Mouse (Mus musculus) stomach, postnatal 0 days (tissue): ENCODE data around the gene Gm28230. TPM values are rescaled to one million over a fixed set of nuclear protein-coding genes. Genes with fewer than 3 reads are reported as not detected.

Experiments used
- ATAC-seq: fragments of 200-750 bp; cut with Nextera tagmentation; 2 replicates; pipeline ENCODE4 v1.8.0; 2017; ENCODE audit not compliant: low FRiP score, low TSS enrichment
- DNase-seq: peaks from one replicate; pipeline ENCODE4 v3.0.0-alpha.2; 2016; ENCODE audit warnings: low spot score
- H3K27ac ChIP-seq: fragments of 300-500 bp; sonication (generic); replicated peaks from 2 replicates; pipeline ENCODE4 v1.5.1; 2014; ENCODE audit warnings: mild to moderate bottlenecking, control low read depth
- H3K27me3 ChIP-seq: fragments of 300-500 bp; sonication (generic); 2 replicates; pipeline ENCODE4 v1.6.1; 2014; ENCODE audit warnings: low read length; ENCODE audit not compliant: control insufficient read depth, insufficient read depth
- H3K36me3 ChIP-seq: fragments of 300-500 bp; sonication (generic); 2 replicates; pipeline ENCODE4 v1.6.1; 2014; ENCODE audit warnings: low read length, mixed read lengths; ENCODE audit not compliant: control insufficient read depth, insufficient read depth
- H3K4me1 ChIP-seq: fragments of 300-500 bp; sonication (generic); replicated peaks from 2 replicates; pipeline ENCODE4 v1.6.1; 2014; ENCODE audit warnings: antibody characterized with exemption; ENCODE audit not compliant: control insufficient read depth, insufficient read depth
- H3K4me2 ChIP-seq: fragments of 300-500 bp; sonication (generic); replicated peaks from 2 replicates; pipeline ENCODE4 v1.6.1; 2014; ENCODE audit warnings: low read depth, mild to moderate bottlenecking, control low read depth, moderate library complexity
- H3K4me3 ChIP-seq: fragments of 300-500 bp; sonication (generic); 2 replicates; pipeline ENCODE4 v1.5.1; 2014; ENCODE audit warnings: low read depth, low read length, control low read depth
- H3K9ac ChIP-seq: fragments of 300-500 bp; sonication (generic); 2 replicates; pipeline ENCODE4 v1.6.1; 2014; ENCODE audit warnings: mild to moderate bottlenecking, low read length, control low read depth, mixed read lengths
- H3K9me3 ChIP-seq: fragments of 300-500 bp; sonication (generic); 2 replicates; pipeline ENCODE4 v1.6.1; 2016; ENCODE audit warnings: low read length; ENCODE audit not compliant: control insufficient read depth
- CTCF ChIP-seq: IDR thresholded peaks from 2 replicates; pipeline ENCODE4 v1.5.1; 2016; ENCODE audit warnings: antibody characterized with exemption, low read depth, mild to moderate bottlenecking, moderate library complexity
- EP300 ChIP-seq: optimal IDR thresholded peaks from 2 replicates; pipeline ENCODE3; 2016; ENCODE audit warnings: antibody characterized with exemption
- WGBS: fragments of 180-500 bp; shearing (Covaris S2); extraction: QIAGEN DNeasy Blood & Tissue Kit; methylation state at CpG from one replicate; pipeline ENCODE4 v1.1.7; 2014; 5-methylcytosine and 5-hydroxymethylcytosine counted together
- polyA plus RNA-seq: library from polyadenylated mRNA; unstranded; fragments of >200 nt; fragmentation: Nextera tagmentation; extraction: Ambion mirVana; gene quantifications from 2 replicates; pipeline ENCODE4 v1.2.1, GENCODE M21; 2015

The Gm28230 gene
- polyA plus RNA-seq, 1 experiment from 2014 or later = not detected

- Histone ChIP-seq H3K36me3 (no peaks in the 10 kb centered on the region), H3K9me3 (no peaks in the 10 kb centered on the region), H3K4me1 (no peaks in the 10 kb centered on the region), H3K9ac (no peak overlapping the region), H3K27ac (no peak overlapping the region), H3K27me3 (peaks cover 51% of the 10 kb centered on the region), H3K4me3 (no peak overlapping the region), H3K4me2 (no peak overlapping the region)
- DNase-seq (peak; percentile 4), ATAC-seq (no peak)
- TF ChIP-seq CTCF (no peak), EP300 (no peak)
- 10% methylated on average over 4 of the region's 4 CpGs for WGBS
Measured at GRCm38 (mm10) chr2:74685059-74685603, 41.4 kb upstream of the Gm28230 start.

- Histone ChIP-seq H3K27ac (no peak overlapping the region), H3K27me3 (peaks cover 51% of the 10 kb centered on the region), H3K4me2 (no peak overlapping the region), H3K4me1 (no peaks in the 10 kb centered on the region), H3K9ac (no peak overlapping the region), H3K4me3 (no peak overlapping the region), H3K36me3 (no peaks in the 10 kb centered on the region), H3K9me3 (no peaks in the 10 kb centered on the region)
- TF ChIP-seq EP300 = no peak
- peak; percentile 78 for TF ChIP-seq CTCF
- ATAC-seq (no peak), DNase-seq (peak; percentile 72)
- WGBS = 7% methylated on average over 17 of the region's 17 CpGs
Measured at GRCm38 (mm10) chr2:74686301-74686987, 40.1 kb upstream of the Gm28230 start.

GRCm38 (mm10) chr2:74686988-74687697 is 39.4 kb upstream of the Gm28230 start:
- no peak overlapping the region for H3K4me2 ChIP-seq
- peaks cover 51% of the 10 kb centered on the region for H3K27me3 ChIP-seq

GRCm38 (mm10) chr2:74687698-74688555 is 38.6 kb upstream of the Gm28230 start:
- 2% methylated on average over 31 of the region's 31 CpGs for WGBS
- H3K4me3 ChIP-seq = no peak overlapping the region
- peaks cover 50% of the 10 kb centered on the region for H3K27me3 ChIP-seq
- no peaks in the 10 kb centered on the region for H3K9me3 ChIP-seq
- ATAC-seq (no peak), DNase-seq (no peak)
- H3K4me2 ChIP-seq = no peak overlapping the region
- H3K27ac ChIP-seq = no peak overlapping the region
- H3K4me1 ChIP-seq = no peaks in the 10 kb centered on the region
- TF ChIP-seq EP300 (no peak), CTCF (no peak)
- H3K36me3 ChIP-seq = no peaks in the 10 kb centered on the region
- no peak overlapping the region for H3K9ac ChIP-seq

More at GRCm38 (mm10) chr2:74686988-74687697, 39.4 kb upstream of the Gm28230 start:
- whole genome bisulfite sequencing = 1% methylated on average over 27 of the region's 27 CpGs
- H3K9ac ChIP-seq = no peak overlapping the region
- DNase-seq (no peak), ATAC-seq (no peak)
- H3K4me1 ChIP-seq = no peaks in the 10 kb centered on the region
- no peak overlapping the region for H3K27ac ChIP-seq
- H3K36me3 ChIP-seq = no peaks in the 10 kb centered on the region
- TF ChIP-seq EP300 (no peak), CTCF (no peak)
- H3K4me3 ChIP-seq = no peak overlapping the region
- no peaks in the 10 kb centered on the region for H3K9me3 ChIP-seq

GRCm38 (mm10) chr2:74688795-74689573 is 37.5 kb upstream of the Gm28230 start:
- H3K9ac ChIP-seq = no peak overlapping the region
- 8% methylated on average over 12 of the region's 12 CpGs for WGBS
- no peak overlapping the region for H3K4me2 ChIP-seq
- H3K27ac ChIP-seq = no peak overlapping the region
- no peaks in the 10 kb centered on the region for H3K4me1 ChIP-seq
- DNase-seq (no peak), ATAC-seq (no peak)
- H3K9me3 ChIP-seq = no peaks in the 10 kb centered on the region
- TF ChIP-seq CTCF = no peak
- TF ChIP-seq EP300 = no peak
- H3K4me3 ChIP-seq = no peak overlapping the region
- no peaks in the 10 kb centered on the region for H3K36me3 ChIP-seq
- H3K27me3 ChIP-seq = peaks cover 47% of the 10 kb centered on the region
